Mouse (Mus musculus) cerebellum, adult 9-11 months (tissue): ENCODE measurements around the gene Atp9a.

Experiments used
- DNase-seq: peaks from one replicate; pipeline ENCODE4 v3.0.0; 2022

The Atp9a gene

GRCm38 (mm10) chr2:168593004-168593403 is 149.2 kb downstream of the Atp9a start:
- DNase-seq: no peak

- no peak for DNase-seq
Measured at GRCm38 (mm10) chr2:168591076-168591475, 151.1 kb downstream of the Atp9a start.

- DNase-seq: no peak
Measured at GRCm38 (mm10) chr2:168590556-168590955, 151.7 kb downstream of the Atp9a start.

- DNase-seq: no peak
Measured at GRCm38 (mm10) chr2:168590168-168590551, 152.0 kb downstream of the Atp9a start.

GRCm38 (mm10) chr2:168589368-168590167 is 152.6 kb downstream of the Atp9a start:
- no peak for DNase-seq

GRCm38 (mm10) chr2:168588591-168589367 is 153.4 kb downstream of the Atp9a start:
- DNase-seq: no peak

GRCm38 (mm10) chr2:168587159-168587558 is 155.1 kb downstream of the Atp9a start:
- DNase-seq: no peak

- peak; percentile 24 for DNase-seq
Measured at GRCm38 (mm10) chr2:168586512-168586911, 155.7 kb downstream of the Atp9a start.

- peak; percentile 92 for DNase-seq
Measured at GRCm38 (mm10) chr2:168584857-168585256, 157.4 kb downstream of the Atp9a start.
